Mouse (Mus musculus): Measurements from ENCODE around the gene Drap1. TPM values are rescaled to one million over a fixed set of nuclear protein-coding genes. Genes with fewer than 3 reads are reported as not detected.

Gene Drap1
- total RNA-seq, 1 experiment from 2014 or later, result 221 TPM

- peak; percentile 55 for DNase-seq
These were observed 23.8 kb upstream of the Drap1 start for GRCm38 (mm10) chr19:5448354-5449150.

- peak; percentile 73 for DNase-seq
These were observed 23.0 kb upstream of the Drap1 start, which contains the start of gene Fosl1 for GRCm38 (mm10) chr19:5447515-5448353. Gene Fosl1, plus strand, starts transcription at chr19:5447547.

GRCm38 (mm10) chr19:5445747-5446146 is 21.0 kb upstream of the Drap1 start:
- DNase-seq, result no peak

- no peak for DNase-seq
These were observed 20.2 kb upstream of the Drap1 start for GRCm38 (mm10) chr19:5444954-5445353.

GRCm38 (mm10) chr19:5444371-5444908 is 19.7 kb upstream of the Drap1 start:
- DNase-seq, result no peak

GRCm38 (mm10) chr19:5433951-5434350 is 9.2 kb upstream of the Drap1 start:
- DNase-seq, result no peak

GRCm38 (mm10) chr19:5432992-5433852 is 8.4 kb upstream of the Drap1 start:
- DNase-seq, result peak; percentile 58

GRCm38 (mm10) chr19:5431911-5432464 is 7.2 kb upstream of the Drap1 start:
- no peak for DNase-seq

- no peak for DNase-seq
These were observed 5.6 kb upstream of the Drap1 start for GRCm38 (mm10) chr19:5430408-5430807.

- DNase-seq, result peak; percentile 88
These were observed 5.0 kb upstream of the Drap1 start for GRCm38 (mm10) chr19:5429806-5430205.

- no peak for DNase-seq
These were observed 4.4 kb upstream of the Drap1 start for GRCm38 (mm10) chr19:5429219-5429618.

GRCm38 (mm10) chr19:5428083-5428482 is 3.3 kb upstream of the Drap1 start:
- no peak for DNase-seq

GRCm38 (mm10) chr19:5426640-5427290 is 2.0 kb upstream of the Drap1 start:
- no peak for DNase-seq

GRCm38 (mm10) chr19:5425906-5426565 is 1.3 kb upstream of the Drap1 start:
- no peak for DNase-seq

- peak; percentile 76 for DNase-seq
These were observed 542 bp downstream of the Drap1 start for GRCm38 (mm10) chr19:5424092-5424781.

- no peak for DNase-seq
These were observed 1.2 kb downstream of the Drap1 start for GRCm38 (mm10) chr19:5423561-5423960.

GRCm38 (mm10) chr19:5422895-5423443 is 1.8 kb downstream of the Drap1 start:
- no peak for DNase-seq

- DNase-seq, result no peak
These were observed 2.5 kb downstream of the Drap1 start for GRCm38 (mm10) chr19:5422267-5422666.

GRCm38 (mm10) chr19:5421784-5422183 is 3.0 kb downstream of the Drap1 start:
- no peak for DNase-seq

GRCm38 (mm10) chr19:5420579-5420978 is 4.2 kb downstream of the Drap1 start:
- no peak for DNase-seq
